Mouse (Mus musculus) hindbrain, embryonic 14.5 days (tissue): Measurements from ENCODE around the gene Mark2. TPM values are rescaled to one million over a fixed set of nuclear protein-coding genes. Genes with fewer than 3 reads are reported as not detected.

Experiments
- ATAC-seq: fragments of 200-750 bp; cut with Nextera tagmentation; 2 replicates; pipeline ENCODE4 v1.8.0; 2017; ENCODE audit warnings: moderate number of reproducible peaks, mild to moderate bottlenecking, moderate TSS enrichment, moderate library complexity; ENCODE audit not compliant: low FRiP score
- DNase-seq: peaks from one replicate; pipeline ENCODE4 v3.0.0-alpha.2; 2015; ENCODE audit warnings: low spot score
- H3K27ac ChIP-seq: fragments of 300-500 bp; sonication (generic); 2 replicates; pipeline ENCODE4 v1.5.1; 2014; ENCODE audit warnings: mild to moderate bottlenecking, moderate library complexity
- H3K27me3 ChIP-seq: fragments of 300-500 bp; sonication (generic); 2 replicates; pipeline ENCODE4 v1.6.1; 2014; ENCODE audit warnings: mild to moderate bottlenecking, low read length, mixed read lengths; ENCODE audit not compliant: control insufficient read depth, insufficient read depth
- H3K36me3 ChIP-seq: fragments of 300-500 bp; sonication (generic); replicated peaks from 2 replicates; pipeline ENCODE4 v1.6.1; 2014; ENCODE audit not compliant: control insufficient read depth, insufficient read depth
- H3K4me1 ChIP-seq: fragments of 300-500 bp; sonication (generic); replicated peaks from 2 replicates; pipeline ENCODE4 v1.6.1; 2014; ENCODE audit warnings: antibody characterized with exemption, low read length, mixed read lengths; ENCODE audit not compliant: control insufficient read depth, insufficient read depth
- H3K4me2 ChIP-seq: fragments of 300-500 bp; sonication (generic); replicated peaks from 2 replicates; pipeline ENCODE4 v1.6.1; 2014; ENCODE audit warnings: mild to moderate bottlenecking, moderate library complexity
- H3K4me3 ChIP-seq: fragments of 300-500 bp; sonication (generic); replicated peaks from 2 replicates; pipeline ENCODE4 v1.5.1; 2014; ENCODE audit warnings: mild to moderate bottlenecking, low read length
- H3K9ac ChIP-seq: fragments of 300-500 bp; sonication (generic); 2 replicates; pipeline ENCODE4 v1.6.1; 2014
- H3K9me3 ChIP-seq: fragments of 300-500 bp; sonication (generic); 2 replicates; pipeline ENCODE4 v1.6.1; 2016; ENCODE audit warnings: low read length; ENCODE audit not compliant: control insufficient read depth
- WGBS: fragments of 180-500 bp; shearing (Covaris S2); extraction: QIAGEN DNeasy Blood & Tissue Kit; methylation state at CpG from one replicate; pipeline ENCODE4 v1.1.7; 2014; 5-methylcytosine and 5-hydroxymethylcytosine counted together
- polyA plus RNA-seq: library from polyadenylated mRNA; unstranded; fragments of >200 nt; fragmentation: Nextera tagmentation; extraction: Ambion mirVana; gene quantifications from 2 replicates; pipeline ENCODE4 v1.2.1, GENCODE M21; 2014

The Mark2 gene
- polyA plus RNA-seq, 1 experiment from 2014 or later, result 50.7 TPM

DNA sequence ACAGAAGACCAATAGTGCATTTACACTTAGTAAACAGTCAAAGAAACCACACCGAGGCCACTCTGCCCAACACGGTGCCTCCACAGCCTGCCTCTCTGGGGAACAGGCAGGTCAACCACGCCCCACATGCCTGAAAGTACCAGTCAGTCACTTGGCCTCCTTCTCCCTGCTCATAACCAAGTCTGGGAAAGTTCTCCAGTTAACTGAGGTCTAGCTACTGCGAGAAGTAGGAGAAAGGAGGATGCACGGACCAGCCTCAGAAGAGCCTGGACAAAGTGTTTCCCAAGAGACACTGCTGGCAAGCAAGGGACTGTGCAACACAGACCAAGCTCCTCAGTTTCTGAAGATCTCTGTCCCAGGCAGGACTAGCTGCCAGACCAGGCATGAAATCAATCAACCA is 2.6 kb downstream of the Mark2 start:
- no peak for DNase-seq
- no peak overlapping the region for H3K27ac ChIP-seq
- no peaks in the 10 kb centered on the region for H3K9me3 ChIP-seq
- peaks cover 30% of the 10 kb centered on the region for H3K4me1 ChIP-seq
- peak overlapping the region; percentile 60; the same call in 1 of the 2 replicates for H3K4me3 ChIP-seq
- H3K36me3 ChIP-seq, result no peaks in the 10 kb centered on the region
- H3K27me3 ChIP-seq, result no peaks in the 10 kb centered on the region
- peak overlapping the region; percentile 81 for H3K4me2 ChIP-seq
- WGBS, result 56% methylated on average over 5 of the region's 5 CpGs
- no peak for ATAC-seq
- H3K9ac ChIP-seq, result peak overlapping the region; percentile 81

GRCm38 (mm10) chr19:7337781-7338342 is 3.8 kb downstream of the Mark2 start:
- Histone ChIP-seq H3K4me3 (no peak overlapping the region), H3K9ac (no peak overlapping the region), H3K27ac (no peak overlapping the region), H3K4me2 (peak overlapping the region; percentile 81; the same call in 1 of the 2 replicates), H3K27me3 (no peaks in the 10 kb centered on the region), H3K9me3 (no peaks in the 10 kb centered on the region), H3K4me1 (peaks cover 30% of the 10 kb centered on the region), H3K36me3 (no peaks in the 10 kb centered on the region)
- no peak for ATAC-seq
- 91% methylated on average over 2 of the region's 2 CpGs for WGBS
- DNase-seq, result no peak

DNA sequence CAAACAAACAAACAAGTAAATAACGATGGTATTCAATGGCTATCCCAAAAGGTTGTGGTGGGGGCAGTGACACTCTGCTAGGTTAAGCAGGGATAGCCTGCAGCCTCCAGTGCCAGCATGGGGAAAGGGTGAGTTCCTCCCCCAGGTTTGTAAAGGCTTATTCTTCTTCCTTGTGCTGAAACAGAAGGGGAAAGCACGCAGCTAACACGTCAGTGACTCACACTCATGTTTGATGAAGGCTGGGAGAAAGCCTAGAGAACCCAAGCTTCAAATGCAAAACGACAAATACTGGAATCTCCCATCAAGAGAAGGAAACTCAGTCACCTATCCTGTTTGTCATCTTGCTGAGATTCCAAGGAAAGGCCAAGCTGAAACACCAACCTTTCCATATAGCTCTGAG is 6.0 kb downstream of the Mark2 start:
- Histone ChIP-seq H3K4me2 (no peak overlapping the region), H3K27ac (no peak overlapping the region), H3K27me3 (no peaks in the 10 kb centered on the region), H3K9me3 (no peaks in the 10 kb centered on the region), H3K4me1 (peaks cover 30% of the 10 kb centered on the region), H3K9ac (no peak overlapping the region), H3K36me3 (no peaks in the 10 kb centered on the region; the same call in 1 of the 2 replicates), H3K4me3 (no peak overlapping the region)
- WGBS, result 91% methylated on average over 4 of the region's 4 CpGs
- ATAC-seq (no peak), DNase-seq (no peak)

DNA sequence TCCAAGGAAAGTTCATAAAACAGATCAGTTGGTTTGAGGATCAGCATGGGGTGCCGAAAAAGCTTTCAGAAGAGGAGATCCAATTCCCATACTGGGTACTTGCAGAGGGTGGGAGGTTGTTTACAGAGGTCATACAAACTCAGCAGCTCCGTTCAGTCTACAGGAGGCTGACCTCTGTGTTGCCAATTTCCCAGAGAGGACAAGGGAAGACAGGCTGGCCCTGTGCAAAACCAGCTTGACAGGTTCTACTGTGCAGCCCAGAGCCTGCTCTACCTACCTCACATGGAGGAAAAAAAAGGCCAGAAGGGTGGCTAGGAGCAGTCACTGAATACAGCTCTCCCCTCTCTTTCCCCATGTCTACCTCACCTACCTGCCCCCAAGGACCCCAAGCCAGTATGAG is 7.6 kb downstream of the Mark2 start:
- Histone ChIP-seq H3K9me3 (no peaks in the 10 kb centered on the region), H3K36me3 (peaks cover 9% of the 10 kb centered on the region; the same call in 1 of the 2 replicates), H3K27me3 (no peaks in the 10 kb centered on the region), H3K27ac (no peak overlapping the region), H3K9ac (no peak overlapping the region), H3K4me3 (no peak overlapping the region), H3K4me2 (no peak overlapping the region), H3K4me1 (peaks cover 16% of the 10 kb centered on the region)
- ATAC-seq, result no peak
- 88% methylated on average over 2 of the region's 2 CpGs for WGBS
- DNase-seq, result no peak

DNA sequence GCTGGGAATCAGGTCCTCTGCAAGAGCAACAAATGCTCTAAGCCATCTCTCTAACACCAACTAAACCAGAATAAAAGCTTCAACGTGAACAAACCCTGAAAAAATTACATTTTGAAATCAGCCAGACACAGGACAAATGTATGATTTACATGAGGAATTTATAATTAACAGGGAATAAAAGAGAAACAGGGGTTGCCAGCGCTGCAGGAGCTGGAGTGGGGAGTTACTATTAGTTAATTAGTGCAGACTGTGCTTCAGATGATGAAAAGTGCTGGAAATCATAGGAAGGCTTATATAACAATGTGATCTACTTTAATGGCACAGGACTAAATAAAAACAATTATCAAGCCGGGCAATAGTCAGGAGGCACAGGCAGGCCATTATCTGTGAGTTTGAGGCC is 20.3 kb downstream of the Mark2 start:
- H3K4me3 ChIP-seq, result no peak overlapping the region
- no peaks in the 10 kb centered on the region for H3K9me3 ChIP-seq
- H3K36me3 ChIP-seq, result no peaks in the 10 kb centered on the region; the same call in 1 of the 2 replicates
- H3K27ac ChIP-seq, result no peak overlapping the region
- DNase-seq (no peak), ATAC-seq (no peak)
- WGBS, result 82% methylated on average over 3 of the region's 3 CpGs
- H3K9ac ChIP-seq, result no peak overlapping the region
- no peak overlapping the region for H3K4me2 ChIP-seq
- no peaks in the 10 kb centered on the region for H3K4me1 ChIP-seq
- H3K27me3 ChIP-seq, result no peaks in the 10 kb centered on the region

- 0 out of 2 replicates have a peak, but pooled peaks cover under 1% of the 10 kb centered on the region for H3K4me1 ChIP-seq
- no peak for DNase-seq
- H3K9ac ChIP-seq, result no peak overlapping the region
- H3K36me3 ChIP-seq, result no peaks in the 10 kb centered on the region
- H3K4me2 ChIP-seq, result no peak overlapping the region
- 67% methylated on average over 2 of the region's 2 CpGs for WGBS
- ATAC-seq, result no peak
- no peak overlapping the region for H3K27ac ChIP-seq
- H3K4me3 ChIP-seq, result no peak overlapping the region
- H3K27me3 ChIP-seq, result no peaks in the 10 kb centered on the region
- H3K9me3 ChIP-seq, result no peaks in the 10 kb centered on the region
These were observed 21.5 kb downstream of the Mark2 start for GRCm38 (mm10) chr19:7320181-7320580.

DNA sequence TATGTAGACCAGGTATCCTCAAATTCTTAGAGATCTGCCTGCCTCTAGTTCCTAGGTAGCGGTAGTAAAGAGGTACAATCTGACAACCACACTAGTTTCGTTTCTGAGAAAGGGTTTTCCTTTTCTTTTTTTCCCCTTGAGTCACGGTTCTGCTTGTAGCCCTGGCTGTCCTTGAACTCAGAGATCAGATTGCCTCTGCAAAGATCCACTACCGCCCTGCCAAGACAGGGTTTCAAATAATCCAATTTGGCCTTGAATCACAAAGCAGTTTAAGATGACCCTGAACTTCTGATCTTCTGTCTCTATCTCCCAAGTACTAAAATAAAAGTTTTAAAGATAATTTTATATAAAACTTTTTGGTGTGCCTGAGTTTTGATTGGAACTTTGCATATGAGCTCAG is 23.9 kb downstream of the Mark2 start:
- Histone ChIP-seq H3K4me2 (no peak overlapping the region), H3K36me3 (no peaks in the 10 kb centered on the region), H3K27me3 (no peaks in the 10 kb centered on the region), H3K4me3 (no peak overlapping the region), H3K9me3 (no peaks in the 10 kb centered on the region), H3K4me1 (0 out of 2 replicates have a peak, but pooled peaks cover 3% of the 10 kb centered on the region), H3K27ac (no peak overlapping the region), H3K9ac (no peak overlapping the region)
- DNase-seq (no peak), ATAC-seq (no peak)
- WGBS, result 85% methylated on average over 4 of the region's 4 CpGs

GRCm38 (mm10) chr19:7316822-7317221 is 24.8 kb downstream of the Mark2 start:
- H3K9ac ChIP-seq, result no peak overlapping the region
- H3K36me3 ChIP-seq, result no peaks in the 10 kb centered on the region
- 0 out of 2 replicates have a peak, but pooled peaks cover 7% of the 10 kb centered on the region for H3K4me1 ChIP-seq
- no peak overlapping the region for H3K4me2 ChIP-seq
- DNase-seq (no peak), ATAC-seq (no peak)
- H3K27me3 ChIP-seq, result no peaks in the 10 kb centered on the region
- no peaks in the 10 kb centered on the region for H3K9me3 ChIP-seq
- WGBS, result 74% methylated on average over 4 of the region's 4 CpGs
- H3K4me3 ChIP-seq, result no peak overlapping the region
- no peak overlapping the region for H3K27ac ChIP-seq

GRCm38 (mm10) chr19:7315587-7315984 is 26.1 kb downstream of the Mark2 start:
- no peak for DNase-seq
- 84% methylated on average over 4 of the region's 4 CpGs for WGBS

More at GRCm38 (mm10) chr19:7315587-7315984, 26.1 kb downstream of the Mark2 start:
- Histone ChIP-seq H3K27me3 (no peaks in the 10 kb centered on the region), H3K4me1 (peaks cover 19% of the 10 kb centered on the region), H3K4me3 (no peak overlapping the region), H3K27ac (no peak overlapping the region), H3K4me2 (no peak overlapping the region), H3K9me3 (no peaks in the 10 kb centered on the region), H3K36me3 (no peaks in the 10 kb centered on the region), H3K9ac (no peak overlapping the region)
- no peak for ATAC-seq
